Mouse (Mus musculus): ENCODE results near the gene Thbs4. TPM values are rescaled to one million over a fixed set of nuclear protein-coding genes. Genes with fewer than 3 reads are reported as not detected.

The Thbs4 gene
- polyA plus RNA-seq, 1 experiment: 3.4 TPM

GRCm38 (mm10) chr13:92738821-92739220, 55.8 kb downstream of the Thbs4 start:
- TF ChIP-seq POLR2A (IDR thresholded peaks at IDR 0.05; ENCODE audit: low read depth, low read length): no peak
- no peak for TF ChIP-seq CTCF (IDR thresholded peaks at IDR 0.05; ENCODE audit: extremely low read depth, insufficient read depth, insufficient read length, insufficient replicate concordance)
- Histone ChIP-seq H3K27ac (ENCODE audit: insufficient read depth, low read length) (peak overlapping the region; percentile 57), H3K4me1 (ENCODE audit: control insufficient read depth, insufficient read depth, insufficient read length) (peaks cover 12% of the 10 kb centered on the region; the same call in 1 of the 2 replicates), H3K27me3 (ENCODE audit: control insufficient read depth, insufficient read depth, low read length) (no peaks in the 10 kb centered on the region), H3K36me3 (ENCODE audit: control insufficient read depth, insufficient read depth, low read length) (no peaks in the 10 kb centered on the region), H3K4me3 (ENCODE audit: extremely low read depth, insufficient read depth, insufficient read length) (no peak overlapping the region)
- 24% methylated on average over 3 of the region's 3 CpGs for WGBS
- DNase-seq (ENCODE audit: low read depth in 1 of 2, low spot score in 2 of 2): peak in 1 of 2 experiments; percentile 24

- Histone ChIP-seq H3K4me3 (ENCODE audit: extremely low read depth, insufficient read depth, insufficient read length) (no peak overlapping the region), H3K27ac (ENCODE audit: insufficient read depth, low read length) (peak overlapping the region; percentile 35; the same call in 1 of the 2 replicates), H3K4me1 (ENCODE audit: control insufficient read depth, insufficient read depth, insufficient read length) (peaks cover 12% of the 10 kb centered on the region; the same call in 1 of the 2 replicates), H3K27me3 (ENCODE audit: control insufficient read depth, insufficient read depth, low read length) (no peaks in the 10 kb centered on the region), H3K36me3 (ENCODE audit: control insufficient read depth, insufficient read depth, low read length) (no peaks in the 10 kb centered on the region)
- DNase-seq (ENCODE audit: low read depth in 1 of 2, low spot score in 2 of 2): no peak
- WGBS: 40% methylated on average over 11 of the region's 11 CpGs
- TF ChIP-seq POLR2A (IDR thresholded peaks at IDR 0.05; ENCODE audit: low read depth, low read length): no peak
- TF ChIP-seq CTCF (IDR thresholded peaks at IDR 0.05; ENCODE audit: extremely low read depth, insufficient read depth, insufficient read length, insufficient replicate concordance): no peak
These were observed 57.9 kb downstream of the Thbs4 start for GRCm38 (mm10) chr13:92736516-92737300.

GRCm38 (mm10) chr13:92735693-92736092, 58.9 kb downstream of the Thbs4 start:
- Histone ChIP-seq H3K4me3 (ENCODE audit: extremely low read depth, insufficient read depth, insufficient read length) (no peak overlapping the region), H3K27me3 (ENCODE audit: control insufficient read depth, insufficient read depth, low read length) (no peaks in the 10 kb centered on the region), H3K4me1 (ENCODE audit: control insufficient read depth, insufficient read depth, insufficient read length) (peaks cover 12% of the 10 kb centered on the region; the same call in 1 of the 2 replicates), H3K36me3 (ENCODE audit: control insufficient read depth, insufficient read depth, low read length) (no peaks in the 10 kb centered on the region), H3K27ac (ENCODE audit: insufficient read depth, low read length) (no peak overlapping the region)
- DNase-seq (ENCODE audit: low read depth in 1 of 2, low spot score in 2 of 2): no peak
- TF ChIP-seq CTCF (IDR thresholded peaks at IDR 0.05; ENCODE audit: extremely low read depth, insufficient read depth, insufficient read length, insufficient replicate concordance) (no peak), POLR2A (IDR thresholded peaks at IDR 0.05; ENCODE audit: low read depth, low read length) (no peak)
- 89% methylated on average over 1 of the region's 1 CpGs for WGBS

- DNase-seq (ENCODE audit: low read depth in 1 of 2, low spot score in 2 of 2): no peak
- no peaks in the 10 kb centered on the region for H3K36me3 ChIP-seq (ENCODE audit: control insufficient read depth, insufficient read depth, low read length)
- no peaks in the 10 kb centered on the region for H3K27me3 ChIP-seq (ENCODE audit: control insufficient read depth, insufficient read depth, low read length)
- TF ChIP-seq CTCF (IDR thresholded peaks at IDR 0.05; ENCODE audit: extremely low read depth, insufficient read depth, insufficient read length, insufficient replicate concordance) (no peak), POLR2A (IDR thresholded peaks at IDR 0.05; ENCODE audit: low read depth, low read length) (no peak)
- peaks cover 8% of the 10 kb centered on the region; the same call in 1 of the 2 replicates for H3K4me1 ChIP-seq (ENCODE audit: control insufficient read depth, insufficient read depth, insufficient read length)
- no peak overlapping the region for H3K4me3 ChIP-seq (ENCODE audit: extremely low read depth, insufficient read depth, insufficient read length)
- no peak overlapping the region for H3K27ac ChIP-seq (ENCODE audit: insufficient read depth, low read length)
- 86% methylated on average over 11 of the region's 11 CpGs for WGBS
These were observed 60.9 kb downstream of the Thbs4 start for GRCm38 (mm10) chr13:92733741-92734140.

GRCm38 (mm10) chr13:92733252-92733651, 61.4 kb downstream of the Thbs4 start:
- Histone ChIP-seq H3K27ac (ENCODE audit: insufficient read depth, low read length) (no peak overlapping the region), H3K4me1 (ENCODE audit: control insufficient read depth, insufficient read depth, insufficient read length) (peaks cover 7% of the 10 kb centered on the region; the same call in 1 of the 2 replicates), H3K27me3 (ENCODE audit: control insufficient read depth, insufficient read depth, low read length) (no peaks in the 10 kb centered on the region), H3K4me3 (ENCODE audit: extremely low read depth, insufficient read depth, insufficient read length) (no peak overlapping the region), H3K36me3 (ENCODE audit: control insufficient read depth, insufficient read depth, low read length) (no peaks in the 10 kb centered on the region)
- TF ChIP-seq CTCF (IDR thresholded peaks at IDR 0.05; ENCODE audit: extremely low read depth, insufficient read depth, insufficient read length, insufficient replicate concordance): peak; percentile 79; the same call in 1 of the 2 replicates
- no peak for TF ChIP-seq POLR2A (IDR thresholded peaks at IDR 0.05; ENCODE audit: low read depth, low read length)
- DNase-seq (ENCODE audit: low read depth in 1 of 2, low spot score in 2 of 2): peak in 1 of 2 experiments; percentile 75
- 40% methylated on average over 9 of the region's 9 CpGs for WGBS

- DNase-seq (ENCODE audit: low read depth in 1 of 2, low spot score in 2 of 2): no peak
- H3K27me3 ChIP-seq (ENCODE audit: control insufficient read depth, insufficient read depth, low read length): no peaks in the 10 kb centered on the region
- no peak for TF ChIP-seq CTCF (IDR thresholded peaks at IDR 0.05; ENCODE audit: extremely low read depth, insufficient read depth, insufficient read length, insufficient replicate concordance)
- TF ChIP-seq POLR2A (IDR thresholded peaks at IDR 0.05; ENCODE audit: low read depth, low read length): no peak
- 86% methylated on average over 5 of the region's 5 CpGs for WGBS
- H3K4me1 ChIP-seq (ENCODE audit: control insufficient read depth, insufficient read depth, insufficient read length): peaks cover 7% of the 10 kb centered on the region; the same call in 1 of the 2 replicates
- H3K27ac ChIP-seq (ENCODE audit: insufficient read depth, low read length): no peak overlapping the region
- H3K36me3 ChIP-seq (ENCODE audit: control insufficient read depth, insufficient read depth, low read length): no peaks in the 10 kb centered on the region
- H3K4me3 ChIP-seq (ENCODE audit: extremely low read depth, insufficient read depth, insufficient read length): no peak overlapping the region
These were observed 61.8 kb downstream of the Thbs4 start for GRCm38 (mm10) chr13:92732836-92733235.

- H3K27me3 ChIP-seq (ENCODE audit: control insufficient read depth, insufficient read depth, low read length): no peaks in the 10 kb centered on the region
- H3K4me1 ChIP-seq (ENCODE audit: control insufficient read depth, insufficient read depth, insufficient read length): 0 out of 2 replicates have a peak, but pooled peaks cover 3% of the 10 kb centered on the region
- WGBS: 91% methylated on average over 6 of the region's 6 CpGs
- no peaks in the 10 kb centered on the region for H3K36me3 ChIP-seq (ENCODE audit: control insufficient read depth, insufficient read depth, low read length)
- TF ChIP-seq CTCF (IDR thresholded peaks at IDR 0.05; ENCODE audit: extremely low read depth, insufficient read depth, insufficient read length, insufficient replicate concordance) (no peak), POLR2A (IDR thresholded peaks at IDR 0.05; ENCODE audit: low read depth, low read length) (no peak)
- H3K27ac ChIP-seq (ENCODE audit: insufficient read depth, low read length): no peak overlapping the region
- no peak overlapping the region for H3K4me3 ChIP-seq (ENCODE audit: extremely low read depth, insufficient read depth, insufficient read length)
- DNase-seq (ENCODE audit: low read depth in 1 of 2, low spot score in 2 of 2): no peak
These were observed 62.8 kb downstream of the Thbs4 start for GRCm38 (mm10) chr13:92731811-92732210.
